Mouse (Mus musculus): ENCODE measurements around the gene Tbx18. TPM values are rescaled to one million over a fixed set of nuclear protein-coding genes. Genes with fewer than 3 reads are reported as not detected.

Tbx18 gene
- polyA plus RNA-seq, 1 experiment = 1.8 TPM

DNA sequence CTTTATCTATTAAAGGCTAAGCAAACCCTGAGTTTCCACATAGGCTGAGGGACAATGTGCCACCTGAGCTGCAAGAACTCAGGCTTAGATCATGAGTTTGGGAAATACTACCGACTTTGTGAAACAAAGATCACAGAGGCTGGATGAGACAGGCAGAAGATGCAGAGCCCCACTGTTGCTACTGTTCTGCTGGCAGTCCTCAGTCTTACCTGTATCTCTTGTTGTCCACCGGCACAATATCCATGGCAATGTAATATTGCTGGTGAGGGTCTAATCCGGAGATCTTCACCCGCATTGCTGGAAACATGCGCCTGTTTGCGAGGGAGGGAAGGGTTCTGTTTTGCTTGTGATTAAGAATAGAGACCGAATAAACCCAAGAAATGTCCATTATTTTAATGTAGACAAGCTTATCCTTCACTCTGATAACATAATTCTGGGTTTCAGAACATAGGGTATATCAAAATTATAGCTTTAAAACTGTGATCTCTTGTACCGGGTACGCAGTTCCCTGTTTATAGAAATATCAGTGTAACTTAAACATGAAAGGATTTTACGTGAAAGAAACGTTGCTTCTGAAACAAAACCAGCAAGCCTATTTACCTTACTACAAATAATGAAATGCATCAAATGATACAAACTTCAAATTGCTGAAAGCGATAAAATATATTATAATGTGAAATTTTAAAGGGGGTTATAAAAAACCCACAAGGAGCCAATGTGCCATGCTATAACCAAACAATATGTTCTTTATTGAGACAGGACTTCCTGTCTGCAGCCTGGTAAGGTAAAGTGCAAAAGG, 3.7 kb downstream of the Tbx18 start:
- Histone ChIP-seq H3K4me3 (ENCODE audit: insufficient read depth, low read length) (no peak overlapping the region), H3K27ac (ENCODE audit: insufficient read depth, low read length) (no peak overlapping the region), H3K4me1 (ENCODE audit: control insufficient read depth, insufficient read depth, low read length) (no peaks in the 10 kb centered on the region)
- TF ChIP-seq POLR2A (IDR thresholded peaks at IDR 0.05; ENCODE audit: extremely low read depth, insufficient read depth, low read length) (no peak), CTCF (IDR thresholded peaks at IDR 0.05; ENCODE audit: extremely low read depth, insufficient read depth, low read length) (no peak)

DNA sequence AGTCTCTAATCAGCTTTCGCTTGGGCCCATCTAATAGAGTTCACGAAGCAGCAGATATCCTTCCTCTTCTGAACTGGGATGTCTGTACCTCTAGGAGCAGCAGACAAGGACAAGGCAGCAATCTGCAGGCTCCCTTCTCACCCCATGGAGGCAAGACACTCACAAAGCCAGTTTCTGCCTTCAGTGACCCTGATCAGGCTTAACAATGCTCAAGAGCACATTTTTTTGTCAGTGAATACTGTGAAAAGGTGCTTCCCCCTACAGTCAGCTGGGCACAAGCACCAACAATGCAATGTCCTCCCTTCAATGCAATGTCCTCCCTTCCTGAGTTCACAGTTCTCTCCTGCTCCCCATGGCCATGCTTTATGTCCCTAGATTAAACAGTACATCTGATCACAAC, 9.3 kb downstream of the Tbx18 start:
- H3K4me1 ChIP-seq (ENCODE audit: control insufficient read depth, insufficient read depth, low read length) = no peaks in the 10 kb centered on the region
- H3K4me3 ChIP-seq (ENCODE audit: insufficient read depth, low read length) = no peak overlapping the region
- no peak overlapping the region for H3K27ac ChIP-seq (ENCODE audit: insufficient read depth, low read length)
- TF ChIP-seq CTCF (IDR thresholded peaks at IDR 0.05; ENCODE audit: extremely low read depth, insufficient read depth, low read length) (no peak), POLR2A (IDR thresholded peaks at IDR 0.05; ENCODE audit: extremely low read depth, insufficient read depth, low read length) (no peak)

DNA sequence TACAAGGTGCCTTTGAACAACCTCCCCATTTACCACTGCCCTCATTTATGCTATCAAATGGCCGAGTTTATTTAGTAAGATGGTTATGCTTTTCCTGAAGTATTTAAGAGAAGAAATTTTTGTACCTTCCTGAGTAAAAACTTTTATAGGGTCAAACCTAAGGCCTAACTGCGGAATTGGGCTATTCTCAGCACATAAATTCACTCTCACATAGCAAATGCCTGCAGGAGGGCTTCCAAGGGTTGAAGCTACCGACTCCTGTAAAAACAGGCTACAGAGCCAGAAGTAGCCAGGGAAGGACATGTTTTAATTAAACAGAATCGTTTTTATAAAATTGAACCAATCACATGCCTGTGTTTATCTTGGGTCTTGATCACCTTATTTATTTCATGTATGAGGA, 20.7 kb downstream of the Tbx18 start:
- Histone ChIP-seq H3K4me3 (ENCODE audit: insufficient read depth, low read length) (no peak overlapping the region), H3K27ac (ENCODE audit: insufficient read depth, low read length) (no peak overlapping the region), H3K4me1 (ENCODE audit: control insufficient read depth, insufficient read depth, low read length) (no peaks in the 10 kb centered on the region)
- no peak for TF ChIP-seq POLR2A (IDR thresholded peaks at IDR 0.05; ENCODE audit: extremely low read depth, insufficient read depth, low read length)

DNA sequence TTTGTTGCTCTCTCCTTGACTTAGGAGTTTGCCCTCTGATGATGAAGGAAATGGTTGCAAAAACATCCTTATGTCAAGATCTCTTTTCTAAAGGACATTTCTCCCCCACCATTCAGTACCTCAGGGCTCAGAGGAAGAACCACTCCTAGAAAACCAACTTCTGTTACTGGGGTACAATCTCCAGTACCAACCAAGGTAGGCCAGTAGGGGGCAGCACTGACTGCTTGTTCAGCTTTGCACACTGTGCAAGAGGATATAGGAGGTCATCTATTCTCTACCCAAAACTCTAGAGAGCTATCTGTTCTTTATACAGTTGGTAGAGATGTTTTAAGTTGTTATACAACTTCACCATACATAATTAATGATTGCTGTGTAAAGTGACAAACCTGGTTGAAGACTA, 22.9 kb downstream of the Tbx18 start:
- TF ChIP-seq CTCF (IDR thresholded peaks at IDR 0.05; ENCODE audit: extremely low read depth, insufficient read depth, low read length) (peak; percentile 72), POLR2A (IDR thresholded peaks at IDR 0.05; ENCODE audit: extremely low read depth, insufficient read depth, low read length) (no peak)
- Histone ChIP-seq H3K4me3 (ENCODE audit: insufficient read depth, low read length) (no peak overlapping the region), H3K4me1 (ENCODE audit: control insufficient read depth, insufficient read depth, low read length) (no peaks in the 10 kb centered on the region), H3K27ac (ENCODE audit: insufficient read depth, low read length) (no peak overlapping the region)

DNA sequence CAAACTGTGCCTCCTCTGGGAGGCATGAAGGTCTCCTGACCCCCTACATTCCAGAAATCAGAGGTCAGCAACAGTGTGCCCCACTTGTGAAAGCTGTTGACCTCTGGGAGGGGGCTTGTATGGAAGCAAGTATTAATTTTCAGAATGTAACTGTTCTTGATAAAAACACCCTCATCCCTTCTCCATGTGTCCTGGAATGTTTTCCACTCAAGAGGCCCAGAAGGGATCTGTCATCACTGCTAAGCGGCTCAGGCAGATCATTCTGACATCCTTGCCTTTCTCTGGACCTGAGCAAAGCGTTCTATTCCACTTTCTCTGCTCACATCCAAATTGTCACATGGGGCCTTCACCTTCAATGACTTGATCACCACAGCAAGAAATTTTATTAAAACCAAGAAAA, 28.8 kb downstream of the Tbx18 start:
- Histone ChIP-seq H3K27ac (ENCODE audit: insufficient read depth, low read length) (no peak overlapping the region), H3K4me1 (ENCODE audit: control insufficient read depth, insufficient read depth, low read length) (no peaks in the 10 kb centered on the region), H3K4me3 (ENCODE audit: insufficient read depth, low read length) (no peak overlapping the region)
- TF ChIP-seq CTCF (IDR thresholded peaks at IDR 0.05; ENCODE audit: extremely low read depth, insufficient read depth, low read length) (no peak), POLR2A (IDR thresholded peaks at IDR 0.05; ENCODE audit: extremely low read depth, insufficient read depth, low read length) (no peak)

DNA sequence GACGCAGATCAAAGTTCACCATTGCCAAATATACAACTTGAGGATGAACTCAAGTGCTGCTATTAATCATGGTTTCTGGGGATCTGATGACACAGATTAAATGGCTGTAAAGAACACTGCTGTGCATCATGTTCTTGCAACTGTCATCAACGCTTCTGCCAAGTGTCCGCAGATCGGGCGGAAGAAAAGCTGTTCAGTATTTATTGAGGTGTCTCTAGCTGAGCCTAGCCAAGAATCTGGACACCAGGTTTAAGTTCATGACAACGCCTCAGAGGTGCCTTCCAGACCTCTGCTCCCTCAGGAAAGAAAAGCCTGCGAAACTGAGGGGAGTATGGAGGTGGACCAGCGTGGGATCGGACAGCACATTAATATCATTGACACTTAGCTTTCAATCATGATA, 44.1 kb downstream of the Tbx18 start:
- TF ChIP-seq POLR2A (IDR thresholded peaks at IDR 0.05; ENCODE audit: extremely low read depth, insufficient read depth, low read length) = no peak
- no peak for TF ChIP-seq CTCF (IDR thresholded peaks at IDR 0.05; ENCODE audit: extremely low read depth, insufficient read depth, low read length)
- Histone ChIP-seq H3K27ac (ENCODE audit: insufficient read depth, low read length) (no peak overlapping the region), H3K4me3 (ENCODE audit: insufficient read depth, low read length) (no peak overlapping the region), H3K4me1 (ENCODE audit: control insufficient read depth, insufficient read depth, low read length) (no peaks in the 10 kb centered on the region)

DNA sequence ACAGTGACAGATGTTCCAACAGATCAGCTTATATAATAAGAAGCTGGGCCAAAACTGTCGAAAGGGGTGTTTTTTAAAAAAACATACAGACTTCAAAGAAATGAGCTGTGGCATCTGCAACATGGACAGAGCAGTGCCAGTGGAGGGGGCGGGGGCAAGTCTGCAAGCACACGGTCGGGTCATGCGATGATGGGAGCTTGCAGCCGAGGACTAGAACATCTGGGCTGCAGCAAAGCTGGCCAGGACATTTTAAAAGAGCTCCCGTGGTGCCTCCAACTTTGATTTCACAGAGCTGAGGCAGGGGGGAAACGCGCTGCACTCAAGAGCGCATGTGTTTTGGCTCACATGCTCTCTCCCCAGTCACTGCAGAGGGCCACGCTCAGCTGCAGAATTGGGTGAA, 48.8 kb downstream of the Tbx18 start:
- H3K4me1 ChIP-seq (ENCODE audit: control insufficient read depth, insufficient read depth, low read length) = no peaks in the 10 kb centered on the region
- TF ChIP-seq POLR2A (IDR thresholded peaks at IDR 0.05; ENCODE audit: extremely low read depth, insufficient read depth, low read length) (no peak), CTCF (IDR thresholded peaks at IDR 0.05; ENCODE audit: extremely low read depth, insufficient read depth, low read length) (no peak)
- H3K4me3 ChIP-seq (ENCODE audit: insufficient read depth, low read length) = no peak overlapping the region
- no peak overlapping the region for H3K27ac ChIP-seq (ENCODE audit: insufficient read depth, low read length)
